Comparison of ENCODE assay signal across 26 mouse cellular contexts in genomic region chr4:136605756-136606485, GRCm38 (mm10). TPM values are rescaled to one million over a fixed set of nuclear protein-coding genes. Genes with fewer than 3 reads are reported as not detected.
"Had no signal": no experiment of that assay in that cellular context is flagged by ENCODE, and none has a peak within 500 bp of the region (broad histone marks: within the 10 kb centered on the region; RNA-seq: fewer than 3 reads in every experiment).

No protein-coding gene starts in this region.

- H3K4me2 ChIP-seq: lung, embryonic 14.5 days; neural tube, embryonic 13.5 days; neural tube, embryonic 15.5 days; stomach, embryonic 15.5 days had no signal

- H3K36me3 ChIP-seq: midbrain, embryonic 10.5 days; neural tube, embryonic 13.5 days; neural tube, embryonic 15.5 days; stomach, embryonic 15.5 days had no signal

- H3K9me3 ChIP-seq: midbrain, embryonic 10.5 days; neural tube, embryonic 13.5 days; neural tube, embryonic 15.5 days; stomach, embryonic 15.5 days had no signal

- H3K27ac ChIP-seq: liver, embryonic 14.5 days; midbrain, embryonic 10.5 days; neural tube, embryonic 13.5 days; neural tube, embryonic 15.5 days; stomach, embryonic 15.5 days; stomach, postnatal 0 days had no signal

- H3K4me3 ChIP-seq: midbrain, embryonic 10.5 days; myocyte; neural tube, embryonic 13.5 days; neural tube, embryonic 15.5 days; stomach, embryonic 15.5 days had no signal

- ATAC-seq: midbrain, embryonic 16.5 days had no signal

- H3K9ac ChIP-seq: liver, embryonic 14.5 days; lung, embryonic 14.5 days; neural tube, embryonic 13.5 days; neural tube, embryonic 15.5 days; stomach, embryonic 15.5 days had no signal

- H3K27me3 ChIP-seq: neural tube, embryonic 13.5 days; neural tube, embryonic 15.5 days; stomach, embryonic 15.5 days had no signal

- DNase-seq: lung, adult 18-20 months; lung, embryonic 14.5 days; lung, postnatal 10 days; lung, postnatal 4 days; midbrain, embryonic 14.5 days; retina, postnatal 1 day; right cerebral cortex, adult 18-20 months; right cerebral cortex, postnatal 25 days; right cerebral cortex, postnatal 4 days; thymus, adult 2 months; thymus, postnatal 25 days; thymus, postnatal 4 days had no signal

RNA-seq across cellular contexts. Expression of gene Tex46, which starts 4.3 kb away (rescaled TPM):
- polyA plus RNA-seq: liver, embryonic 14.5 days; liver, embryonic 16.5 days; lung, embryonic 14.5 days; lung, embryonic 16.5 days; midbrain, embryonic 10.5 days; midbrain, embryonic 14.5 days; midbrain, embryonic 16.5 days; myocyte; neural tube, embryonic 11.5 days; neural tube, embryonic 13.5 days; neural tube, embryonic 15.5 days; small intestine, adult 2 months; spleen, adult 2 months; stomach, embryonic 15.5 days; stomach, postnatal 0 days; thymus, adult 2 months; urinary bladder, adult 2 months had no signal

RNA-seq across cellular contexts. Expression of gene Lactbl1, which starts 16.5 kb away (rescaled TPM):
- polyA plus RNA-seq: liver, embryonic 14.5 days; liver, embryonic 16.5 days; lung, embryonic 14.5 days; lung, embryonic 16.5 days; midbrain, embryonic 10.5 days; midbrain, embryonic 14.5 days; myocyte; neural tube, embryonic 11.5 days; neural tube, embryonic 13.5 days; small intestine, adult 2 months; stomach, embryonic 15.5 days; stomach, postnatal 0 days; urinary bladder, adult 2 months had no signal
